Mouse (Mus musculus): ENCODE measurements around the gene Serpina1e. TPM values are rescaled to one million over a fixed set of nuclear protein-coding genes. Genes with fewer than 3 reads are reported as not detected.

Gene Serpina1e
- polyA plus RNA-seq (2012; rRNA removed) = 1.8 and 2.9 TPM in 2 replicates

DNA sequence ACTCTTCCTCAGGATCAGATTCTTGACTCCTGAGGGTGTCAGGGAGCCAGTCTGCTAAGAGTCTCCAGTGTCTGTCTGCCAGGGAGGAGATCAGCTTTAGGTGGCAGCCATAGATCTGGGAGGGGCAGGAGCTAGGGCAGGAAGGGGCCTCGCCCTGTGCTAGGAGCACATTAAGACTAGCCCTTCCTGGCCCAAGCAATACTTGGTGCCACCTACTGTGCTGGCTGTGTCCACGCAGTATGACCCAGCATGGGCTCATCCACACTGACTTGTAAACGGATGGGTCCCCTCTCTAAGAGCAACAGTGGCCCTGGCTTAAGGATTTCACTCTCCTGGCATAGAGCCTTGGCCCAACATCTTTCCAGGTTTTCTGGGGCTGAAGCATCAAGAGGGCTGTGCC, at the start of gene Serpina1e:
Gene Serpina1e (minus strand): TSS at position 178 of the 400 bp plus-strand sequence.
- no peaks in the 10 kb centered on the region for H3K4me1 ChIP-seq (ENCODE audit: control insufficient read depth, insufficient read depth, low read length)
- no peak within 1 kb of the TSS for H3K4me3 ChIP-seq (replicated peaks; ENCODE audit: extremely low read depth, low read depth, low read length)
- no peak for DNase-seq
- 65% methylated on average over 3 of the region's 3 CpGs for WGBS
- TF ChIP-seq CTCF (IDR thresholded peaks at IDR 0.05; ENCODE audit: insufficient read depth, low read length) (no peak), POLR2A (IDR thresholded peaks at IDR 0.05; ENCODE audit: borderline replicate concordance, extremely low read depth, low read depth, low read length) (no peak)

DNA sequence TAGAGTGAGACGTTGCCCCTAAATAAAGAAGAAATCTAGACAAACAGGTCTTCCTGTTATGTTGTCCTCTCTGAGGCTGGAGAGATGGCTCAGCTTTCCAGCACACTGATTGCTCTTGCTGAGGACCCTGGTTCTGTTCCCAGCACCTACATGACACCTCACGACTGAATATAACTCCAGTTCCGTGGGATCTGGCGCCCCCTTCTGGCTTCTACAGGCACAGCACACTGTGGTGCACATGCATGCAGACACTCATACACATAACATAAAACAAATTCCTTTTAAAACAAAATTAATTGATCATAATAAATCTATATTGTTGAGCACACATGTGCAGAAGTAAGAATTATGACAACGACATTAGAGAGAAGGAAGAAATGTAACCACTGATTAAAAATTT, 45.9 kb upstream of the Serpina1e start:
- WGBS = 84% methylated on average over 5 of the region's 5 CpGs
- Histone ChIP-seq H3K4me3 (replicated peaks; ENCODE audit: extremely low read depth, low read depth, low read length) (no peak overlapping the region), H3K4me1 (ENCODE audit: control insufficient read depth, insufficient read depth, low read length) (peaks cover 9% of the 10 kb centered on the region; the same call in 1 of the 2 replicates)
- TF ChIP-seq CTCF (IDR thresholded peaks at IDR 0.05; ENCODE audit: insufficient read depth, low read length) = no peak
- no peak for TF ChIP-seq POLR2A (IDR thresholded peaks at IDR 0.05; ENCODE audit: borderline replicate concordance, extremely low read depth, low read depth, low read length)
- no peak for DNase-seq

DNA sequence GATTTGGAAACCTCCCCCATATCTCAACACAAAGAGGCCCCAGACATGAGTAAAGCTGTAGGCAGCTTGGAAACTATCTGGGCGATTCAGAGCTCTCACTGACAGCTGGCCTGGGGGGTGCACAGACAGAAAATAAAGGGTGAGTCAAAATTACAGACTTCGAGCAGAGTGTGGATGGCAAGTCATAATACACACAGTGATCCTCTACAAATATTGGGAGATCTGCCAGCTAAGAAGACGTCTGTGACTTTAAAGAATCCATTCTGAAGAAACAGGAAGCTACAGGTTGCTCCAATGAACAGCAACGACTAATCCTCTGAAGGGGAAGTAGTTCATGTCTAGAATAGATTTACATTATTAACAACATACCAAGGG, 44.5 kb upstream of the Serpina1e start:
- no peak for DNase-seq
- TF ChIP-seq CTCF (IDR thresholded peaks at IDR 0.05; ENCODE audit: insufficient read depth, low read length) (no peak), POLR2A (IDR thresholded peaks at IDR 0.05; ENCODE audit: borderline replicate concordance, extremely low read depth, low read depth, low read length) (no peak)
- Histone ChIP-seq H3K4me3 (replicated peaks; ENCODE audit: extremely low read depth, low read depth, low read length) (no peak overlapping the region), H3K4me1 (ENCODE audit: control insufficient read depth, insufficient read depth, low read length) (peaks cover 9% of the 10 kb centered on the region; the same call in 1 of the 2 replicates)
- WGBS = 16% methylated on average over 4 of the region's 4 CpGs

DNA sequence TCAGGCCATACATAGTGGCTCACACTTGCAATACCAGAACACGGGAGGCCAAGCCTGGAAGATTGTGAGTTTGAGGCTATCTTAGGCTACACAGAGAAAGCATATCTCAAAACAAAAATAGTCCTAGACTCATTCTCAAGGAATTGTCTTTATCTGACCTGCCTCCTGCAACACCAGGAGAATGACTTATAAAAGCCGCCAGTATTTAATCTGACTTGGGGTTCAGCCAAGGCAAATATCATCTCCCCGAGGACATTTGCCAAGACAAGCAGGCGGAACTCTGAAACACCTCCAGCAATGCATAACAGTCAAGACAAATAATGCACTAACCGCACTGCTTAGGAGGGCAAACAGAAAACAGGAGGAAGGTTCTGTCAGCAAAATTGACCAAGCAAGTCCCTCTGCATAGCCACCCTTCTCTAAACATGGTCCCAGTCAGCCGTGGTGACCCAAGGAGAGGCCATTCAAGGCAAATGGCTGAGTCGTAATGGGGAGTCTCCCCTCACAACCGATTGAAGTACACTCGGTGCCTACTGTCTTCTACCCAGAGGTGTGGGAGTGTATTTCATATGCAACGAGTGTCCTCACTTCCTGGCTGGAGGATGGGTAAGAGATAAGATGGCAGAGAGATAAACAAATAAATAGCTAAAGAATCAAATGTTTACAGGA, 43.9 kb upstream of the Serpina1e start:
- Histone ChIP-seq H3K4me1 (ENCODE audit: control insufficient read depth, insufficient read depth, low read length) (peaks cover 9% of the 10 kb centered on the region; the same call in 1 of the 2 replicates), H3K4me3 (replicated peaks; ENCODE audit: extremely low read depth, low read depth, low read length) (no peak overlapping the region)
- DNase-seq = peak; percentile 48
- WGBS = 32% methylated on average over 10 of the region's 10 CpGs
- TF ChIP-seq POLR2A (IDR thresholded peaks at IDR 0.05; ENCODE audit: borderline replicate concordance, extremely low read depth, low read depth, low read length) = no peak
- TF ChIP-seq CTCF (IDR thresholded peaks at IDR 0.05; ENCODE audit: insufficient read depth, low read length) = no peak

DNA sequence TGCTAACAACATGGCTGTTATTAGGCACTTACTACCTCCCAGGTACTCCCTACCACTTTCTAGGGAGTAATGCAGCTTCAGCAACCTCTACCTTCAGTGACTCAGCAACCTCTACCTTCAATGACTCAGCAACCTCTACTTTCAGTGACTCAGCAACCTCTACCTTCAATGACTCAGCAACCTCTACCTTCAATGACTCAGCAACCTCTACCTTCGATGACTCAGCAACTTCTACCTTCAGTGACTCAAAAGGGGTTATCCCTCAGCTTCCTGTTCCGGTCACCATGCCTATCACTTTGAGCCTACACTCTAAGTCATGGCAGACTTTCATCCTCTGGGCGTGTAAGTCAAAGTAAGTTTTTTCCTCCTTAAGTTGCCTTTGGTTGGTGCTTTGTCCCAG, 41.8 kb upstream of the Serpina1e start:
- WGBS = 88% methylated on average over 3 of the region's 3 CpGs
- Histone ChIP-seq H3K4me3 (replicated peaks; ENCODE audit: extremely low read depth, low read depth, low read length) (no peak overlapping the region), H3K4me1 (ENCODE audit: control insufficient read depth, insufficient read depth, low read length) (peaks cover 9% of the 10 kb centered on the region; the same call in 1 of the 2 replicates)
- TF ChIP-seq CTCF (IDR thresholded peaks at IDR 0.05; ENCODE audit: insufficient read depth, low read length) (no peak), POLR2A (IDR thresholded peaks at IDR 0.05; ENCODE audit: borderline replicate concordance, extremely low read depth, low read depth, low read length) (no peak)
- no peak for DNase-seq

DNA sequence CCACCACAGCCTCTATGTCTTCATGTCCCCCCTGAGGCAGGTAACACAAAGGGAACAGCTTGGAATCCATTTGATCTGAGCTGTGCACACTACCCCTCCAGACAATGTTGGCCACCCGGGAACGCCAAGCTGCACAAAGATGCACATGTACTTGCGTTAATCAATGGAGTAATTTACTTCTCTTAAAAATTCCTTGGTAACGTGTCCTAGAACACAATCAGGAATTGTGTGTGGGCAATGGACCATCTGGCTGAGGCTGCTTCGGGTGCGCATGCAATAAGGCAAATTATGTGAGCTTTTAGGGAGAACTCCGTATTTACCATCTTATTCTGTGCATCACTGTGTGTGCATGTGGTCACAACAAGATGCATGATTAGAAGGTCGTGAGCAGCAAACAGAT, 40.8 kb upstream of the Serpina1e start:
- 89% methylated on average over 8 of the region's 8 CpGs for WGBS
- no peak for DNase-seq
- Histone ChIP-seq H3K4me3 (replicated peaks; ENCODE audit: extremely low read depth, low read depth, low read length) (no peak overlapping the region), H3K4me1 (ENCODE audit: control insufficient read depth, insufficient read depth, low read length) (peaks cover 9% of the 10 kb centered on the region; the same call in 1 of the 2 replicates)
- TF ChIP-seq POLR2A (IDR thresholded peaks at IDR 0.05; ENCODE audit: borderline replicate concordance, extremely low read depth, low read depth, low read length) (no peak), CTCF (IDR thresholded peaks at IDR 0.05; ENCODE audit: insufficient read depth, low read length) (no peak)

DNA sequence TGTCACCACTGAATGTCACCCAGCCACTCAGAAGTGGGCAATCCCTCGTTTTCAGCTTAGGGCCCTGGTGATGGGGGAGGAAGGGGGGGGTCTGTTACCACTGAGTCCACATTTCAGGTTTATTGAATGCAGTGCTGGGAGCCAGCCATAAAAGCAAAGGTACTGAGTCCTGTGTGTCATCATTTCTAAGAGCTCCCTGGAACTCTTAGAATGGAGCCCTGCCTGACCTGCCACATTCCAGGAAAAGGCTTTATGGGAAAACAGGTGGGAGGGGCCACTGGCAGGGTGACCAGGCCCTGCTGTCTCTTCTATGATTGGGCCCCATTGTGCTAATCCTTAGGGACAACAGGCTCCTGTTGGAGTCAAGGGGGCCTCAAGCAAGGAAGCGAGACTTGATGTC, 37.7 kb upstream of the Serpina1e start:
- Histone ChIP-seq H3K4me3 (replicated peaks; ENCODE audit: extremely low read depth, low read depth, low read length) (no peak overlapping the region), H3K4me1 (ENCODE audit: control insufficient read depth, insufficient read depth, low read length) (no peaks in the 10 kb centered on the region)
- DNase-seq = no peak
- 53% methylated on average over 2 of the region's 2 CpGs for WGBS
- no peak for TF ChIP-seq POLR2A (IDR thresholded peaks at IDR 0.05; ENCODE audit: borderline replicate concordance, extremely low read depth, low read depth, low read length)
- TF ChIP-seq CTCF (IDR thresholded peaks at IDR 0.05; ENCODE audit: insufficient read depth, low read length) = no peak

DNA sequence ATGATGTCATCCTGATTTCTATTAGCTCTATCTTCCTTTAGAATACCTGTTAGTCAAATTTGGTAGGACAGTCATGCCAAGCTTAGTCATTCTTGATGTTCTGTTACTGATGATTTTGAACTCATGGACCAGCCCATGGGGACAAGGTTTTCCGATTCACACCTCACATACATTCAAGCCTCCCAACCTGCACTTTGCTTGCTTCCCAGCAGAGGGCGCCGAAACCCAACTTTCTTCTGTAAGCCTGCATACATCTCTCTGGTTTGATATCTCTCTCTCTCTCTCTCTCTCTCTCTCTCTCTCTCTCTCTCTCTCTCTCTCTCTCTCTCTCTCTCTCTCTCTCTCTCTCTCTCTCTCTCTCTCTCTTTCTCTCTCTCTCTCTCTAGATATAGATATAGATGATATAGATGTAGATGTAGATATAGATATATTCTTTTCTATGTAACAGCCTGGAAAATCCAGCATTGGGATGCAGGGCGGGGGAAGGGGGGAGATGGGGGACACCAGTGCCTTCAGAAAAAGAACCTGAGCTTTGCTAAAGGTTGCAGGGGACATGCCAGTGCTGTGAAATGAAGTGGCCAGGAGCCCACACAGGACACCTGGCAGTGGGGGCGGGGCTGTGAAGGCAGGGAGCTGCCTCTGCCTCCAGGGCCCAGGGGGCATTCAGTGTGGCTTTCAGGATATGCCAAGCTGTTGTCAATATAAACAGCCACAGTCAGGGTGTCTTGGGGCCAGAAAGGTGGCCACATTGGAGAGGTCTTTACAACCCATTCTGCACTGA, 36.7 kb upstream of the Serpina1e start:
- 34% methylated on average over 5 of the region's 5 CpGs for WGBS
- Histone ChIP-seq H3K4me3 (replicated peaks; ENCODE audit: extremely low read depth, low read depth, low read length) (no peak overlapping the region), H3K4me1 (ENCODE audit: control insufficient read depth, insufficient read depth, low read length) (no peaks in the 10 kb centered on the region)
- TF ChIP-seq CTCF (IDR thresholded peaks at IDR 0.05; ENCODE audit: insufficient read depth, low read length) (peak; percentile 92), POLR2A (IDR thresholded peaks at IDR 0.05; ENCODE audit: borderline replicate concordance, extremely low read depth, low read depth, low read length) (no peak)
- DNase-seq = peak; percentile 70

DNA sequence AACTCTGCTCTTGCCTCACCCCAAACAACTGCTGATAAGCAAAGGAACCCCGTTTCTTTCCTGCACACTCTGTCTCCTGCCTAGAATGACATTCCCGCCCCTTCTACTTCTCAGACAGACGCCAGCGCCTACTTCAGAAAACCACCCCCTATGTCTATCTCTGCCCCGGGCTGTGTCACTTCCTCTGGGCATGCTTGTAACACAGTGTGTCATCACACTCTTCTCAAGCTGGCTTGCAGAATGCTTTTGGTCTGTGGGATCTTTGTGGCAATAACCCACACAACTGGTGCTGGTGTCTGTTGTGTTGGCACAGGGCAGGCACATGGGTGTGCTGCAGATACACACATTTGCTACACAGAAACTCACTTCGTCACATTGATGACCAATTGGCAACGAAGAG, 34.2 kb upstream of the Serpina1e start:
- whole genome bisulfite sequencing = 48% methylated on average over 7 of the region's 7 CpGs
- Histone ChIP-seq H3K4me1 (ENCODE audit: control insufficient read depth, insufficient read depth, low read length) (no peaks in the 10 kb centered on the region), H3K4me3 (replicated peaks; ENCODE audit: extremely low read depth, low read depth, low read length) (no peak overlapping the region)
- no peak for TF ChIP-seq CTCF (IDR thresholded peaks at IDR 0.05; ENCODE audit: insufficient read depth, low read length)
- no peak for DNase-seq

DNA sequence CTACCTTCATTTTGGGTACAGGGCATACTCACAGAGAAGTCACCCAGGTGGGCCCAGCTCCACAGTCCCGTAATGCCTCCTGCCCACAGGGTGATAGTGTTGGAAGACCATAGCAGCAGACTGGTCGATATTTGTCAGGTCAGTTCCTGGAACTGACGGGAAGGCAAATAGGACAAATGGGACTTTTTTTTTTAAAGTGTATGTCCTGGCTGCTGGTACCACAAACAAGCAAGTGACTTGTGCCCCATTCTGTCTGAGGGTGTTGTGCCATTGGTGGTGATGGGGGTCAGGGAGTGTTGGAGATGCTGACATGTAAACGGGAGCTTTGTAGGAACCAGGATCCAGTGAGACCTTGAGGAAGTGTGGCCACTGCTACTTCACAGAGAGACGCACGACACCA, 31.1 kb upstream of the Serpina1e start, which contains the start of gene Serpina11:
Gene Serpina11 (minus strand): TSS at position 101 of the 400 bp plus-strand sequence.
- WGBS = 76% methylated on average over 6 of the region's 6 CpGs
- no peaks in the 10 kb centered on the region for H3K4me1 ChIP-seq (ENCODE audit: control insufficient read depth, insufficient read depth, low read length)
- no peak for DNase-seq
- H3K4me3 ChIP-seq (replicated peaks; ENCODE audit: extremely low read depth, low read depth, low read length) = no peak within 1 kb of the TSS
- TF ChIP-seq POLR2A (IDR thresholded peaks at IDR 0.05; ENCODE audit: borderline replicate concordance, extremely low read depth, low read depth, low read length) (no peak), CTCF (IDR thresholded peaks at IDR 0.05; ENCODE audit: insufficient read depth, low read length) (no peak)

Data from lung, adult 2 months (tissue).